Mouse (Mus musculus): Measurements from ENCODE around the gene Rcor2. TPM values are rescaled to one million over a fixed set of nuclear protein-coding genes. Genes with fewer than 3 reads are reported as not detected.

Rcor2 gene
- total RNA-seq, 2 experiments from 2014 or later: 14.3 to 14.7 TPM

- peak; percentile 69 for TF ChIP-seq CTCF (IDR thresholded peaks at IDR 0.05)
- Histone ChIP-seq H3K27ac (peak overlapping the region; percentile 97), H3K4me3 (no peak overlapping the region)
- intact Hi-C loops (cut with DNase I): no loop called here
- DNase-seq (ENCODE audit: extremely low spot score in 1 of 2, low spot score in 2 of 2): no peak
These were observed 12.0 kb downstream of the Rcor2 start for GRCm38 (mm10) chr19:7279114-7279513.

GRCm38 (mm10) chr19:7280557-7281330 lies 13.6 kb downstream of the Rcor2 start:
- Histone ChIP-seq H3K4me3 (no peak overlapping the region), H3K27ac (peak overlapping the region; percentile 97)
- peak; percentile 71 to 73 for DNase-seq (ENCODE audit: extremely low spot score in 1 of 2, low spot score in 2 of 2)
- intact Hi-C loops (cut with DNase I): loop anchor here (2.0 kb wide), 1 partner anchor 60 kb away; the partner anchor contains the start of gene Mark2
- no peak for TF ChIP-seq CTCF (IDR thresholded peaks at IDR 0.05)

GRCm38 (mm10) chr19:7286563-7287315 lies 19.6 kb downstream of the Rcor2 start:
- intact Hi-C loops (cut with DNase I): no loop called here
- TF ChIP-seq CTCF (IDR thresholded peaks at IDR 0.05): no peak
- no peak for DNase-seq (ENCODE audit: extremely low spot score in 1 of 2, low spot score in 2 of 2)
- Histone ChIP-seq H3K4me3 (no peak overlapping the region), H3K27ac (peak overlapping the region; percentile 75; the same call in 1 of the 2 replicates)

- Histone ChIP-seq H3K27ac (no peak overlapping the region), H3K4me3 (no peak overlapping the region)
- intact Hi-C loops (cut with DNase I): no loop called here
- no peak; the same call in 1 of the 2 replicates for TF ChIP-seq CTCF (IDR thresholded peaks at IDR 0.05)
- no peak for DNase-seq (ENCODE audit: extremely low spot score in 1 of 2, low spot score in 2 of 2)
These were observed 21.2 kb downstream of the Rcor2 start for GRCm38 (mm10) chr19:7288288-7288687.

- Histone ChIP-seq H3K4me3 (no peak overlapping the region), H3K27ac (peak overlapping the region; percentile 11; the same call in 1 of the 2 replicates)
- TF ChIP-seq CTCF (IDR thresholded peaks at IDR 0.05): no peak
- intact Hi-C loops (cut with DNase I): no loop called here
- DNase-seq (ENCODE audit: extremely low spot score in 1 of 2, low spot score in 2 of 2): no peak
These were observed 22.6 kb downstream of the Rcor2 start for GRCm38 (mm10) chr19:7289767-7290166.

- intact Hi-C loops (cut with DNase I): no loop called here
- TF ChIP-seq CTCF (IDR thresholded peaks at IDR 0.05): no peak
- H3K27ac ChIP-seq: peak overlapping the region; percentile 51
These were observed 25.0 kb downstream of the Rcor2 start for GRCm38 (mm10) chr19:7291958-7292709.

GRCm38 (mm10) chr19:7294098-7294876 lies 27.2 kb downstream of the Rcor2 start:
- no peak for DNase-seq (ENCODE audit: extremely low spot score in 1 of 2, low spot score in 2 of 2)
- Histone ChIP-seq H3K4me3 (no peak overlapping the region), H3K27ac (peak overlapping the region; percentile 60)
- intact Hi-C loops (cut with DNase I): no loop called here
- no peak for TF ChIP-seq CTCF (IDR thresholded peaks at IDR 0.05)

More at GRCm38 (mm10) chr19:7291958-7292709, 25.0 kb downstream of the Rcor2 start:
- no peak for DNase-seq (ENCODE audit: extremely low spot score in 1 of 2, low spot score in 2 of 2)
- H3K4me3 ChIP-seq: no peak overlapping the region

- intact Hi-C loops (cut with DNase I): no loop called here
- TF ChIP-seq CTCF (IDR thresholded peaks at IDR 0.05): no peak
- peak overlapping the region; percentile 60 for H3K27ac ChIP-seq
- no peak overlapping the region for H3K4me3 ChIP-seq
- no peak for DNase-seq (ENCODE audit: extremely low spot score in 1 of 2, low spot score in 2 of 2)
These were observed 28.0 kb downstream of the Rcor2 start for GRCm38 (mm10) chr19:7295071-7295658.

GRCm38 (mm10) chr19:7295959-7296358 lies 28.8 kb downstream of the Rcor2 start:
- intact Hi-C loops (cut with DNase I): no loop called here
- H3K4me3 ChIP-seq: no peak overlapping the region
- H3K27ac ChIP-seq: peak overlapping the region; percentile 30
- TF ChIP-seq CTCF (IDR thresholded peaks at IDR 0.05): no peak
- no peak for DNase-seq (ENCODE audit: extremely low spot score in 1 of 2, low spot score in 2 of 2)

GRCm38 (mm10) chr19:7299052-7299451 lies 31.9 kb downstream of the Rcor2 start:
- Histone ChIP-seq H3K4me3 (no peak overlapping the region), H3K27ac (peak overlapping the region; percentile 78)
- DNase-seq (ENCODE audit: extremely low spot score in 1 of 2, low spot score in 2 of 2): peak; percentile 53 to 71
- no peak for TF ChIP-seq CTCF (IDR thresholded peaks at IDR 0.05)
- intact Hi-C loops (cut with DNase I): loop anchor here (2.0 kb wide), 1 partner anchor 42 kb away; the partner anchor contains the start of gene Mark2

Data from left cerebral cortex, adult 2 months (tissue).